Mouse (Mus musculus): ENCODE measurements around the gene Tmeff2. TPM values are rescaled to one million over a fixed set of nuclear protein-coding genes. Genes with fewer than 3 reads are reported as not detected.

Gene Tmeff2
- polyA plus RNA-seq, 1 experiment, result 0.55 TPM

DNA sequence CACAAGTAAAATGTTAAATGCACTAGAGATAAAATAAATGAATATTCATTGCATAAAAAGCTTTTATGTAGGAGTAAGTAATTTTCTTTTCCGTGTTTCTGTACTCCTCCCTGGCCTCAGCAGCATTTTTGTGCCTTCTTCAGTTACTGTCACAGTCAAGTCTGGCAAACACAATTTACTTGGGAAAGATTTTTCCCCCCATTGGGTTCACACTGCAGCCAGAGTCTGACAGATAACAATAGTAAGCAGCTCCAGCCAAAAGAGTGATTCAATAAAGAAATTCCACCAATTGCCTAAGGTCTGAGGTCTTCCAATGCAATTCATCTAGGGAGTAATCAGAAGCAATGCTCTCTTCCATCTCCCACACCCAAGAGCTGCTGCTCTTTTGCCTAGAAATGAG lies 48.1 kb downstream of the Tmeff2 start:
- H3K36me3 ChIP-seq (ENCODE audit: control insufficient read depth, insufficient read depth, low read length), result no peaks in the 10 kb centered on the region
- DNase-seq, result no peak
- H3K27ac ChIP-seq (ENCODE audit: control insufficient read depth, insufficient read depth, low read length), result no peak overlapping the region
- no peaks in the 10 kb centered on the region for H3K4me1 ChIP-seq (replicated peaks; ENCODE audit: control insufficient read depth, insufficient read depth, low read length)
- no peak overlapping the region for H3K4me3 ChIP-seq (ENCODE audit: control insufficient read depth, insufficient read depth, low read length)
- 84% methylated on average over 1 of the region's 1 CpGs for WGBS
- TF ChIP-seq CTCF (IDR thresholded peaks at IDR 0.05; ENCODE audit: borderline replicate concordance, control insufficient read depth, extremely low read depth, insufficient read depth, low read length, poor library complexity) (no peak), POLR2A (IDR thresholded peaks at IDR 0.05; ENCODE audit: control insufficient read depth, extremely low read depth, insufficient read depth, low read length, poor library complexity) (no peak)
- H3K27me3 ChIP-seq (ENCODE audit: control insufficient read depth, insufficient read depth, low read length), result no peaks in the 10 kb centered on the region

DNA sequence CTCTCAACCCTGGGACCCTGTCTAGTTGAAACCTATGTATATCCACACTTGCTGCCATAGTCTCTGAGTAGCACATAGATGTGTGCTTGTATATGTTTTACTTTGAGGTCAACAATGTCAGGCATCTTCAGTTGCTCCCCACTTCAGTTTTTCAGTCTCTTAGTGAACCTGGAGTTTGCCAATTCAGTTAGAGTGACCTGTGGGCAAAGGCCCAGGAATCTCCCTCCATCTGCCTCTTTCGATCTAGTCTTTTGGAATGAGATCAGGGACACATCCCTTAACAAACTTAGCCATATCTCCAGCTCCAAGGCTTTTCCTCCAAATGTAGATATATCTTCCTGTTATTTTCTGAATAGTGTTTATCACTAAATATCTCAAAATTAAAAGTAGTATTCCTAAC lies 58.4 kb downstream of the Tmeff2 start:
- H3K27ac ChIP-seq (ENCODE audit: control insufficient read depth, insufficient read depth, low read length), result no peak overlapping the region
- H3K36me3 ChIP-seq (ENCODE audit: control insufficient read depth, insufficient read depth, low read length), result no peaks in the 10 kb centered on the region
- WGBS, result 91% methylated on average over 1 of the region's 1 CpGs
- no peaks in the 10 kb centered on the region for H3K27me3 ChIP-seq (ENCODE audit: control insufficient read depth, insufficient read depth, low read length)
- TF ChIP-seq CTCF (IDR thresholded peaks at IDR 0.05; ENCODE audit: borderline replicate concordance, control insufficient read depth, extremely low read depth, insufficient read depth, low read length, poor library complexity) (no peak), POLR2A (IDR thresholded peaks at IDR 0.05; ENCODE audit: control insufficient read depth, extremely low read depth, insufficient read depth, low read length, poor library complexity) (no peak)
- H3K4me3 ChIP-seq (ENCODE audit: control insufficient read depth, insufficient read depth, low read length), result no peak overlapping the region
- DNase-seq, result no peak
- H3K4me1 ChIP-seq (replicated peaks; ENCODE audit: control insufficient read depth, insufficient read depth, low read length), result no peaks in the 10 kb centered on the region

DNA sequence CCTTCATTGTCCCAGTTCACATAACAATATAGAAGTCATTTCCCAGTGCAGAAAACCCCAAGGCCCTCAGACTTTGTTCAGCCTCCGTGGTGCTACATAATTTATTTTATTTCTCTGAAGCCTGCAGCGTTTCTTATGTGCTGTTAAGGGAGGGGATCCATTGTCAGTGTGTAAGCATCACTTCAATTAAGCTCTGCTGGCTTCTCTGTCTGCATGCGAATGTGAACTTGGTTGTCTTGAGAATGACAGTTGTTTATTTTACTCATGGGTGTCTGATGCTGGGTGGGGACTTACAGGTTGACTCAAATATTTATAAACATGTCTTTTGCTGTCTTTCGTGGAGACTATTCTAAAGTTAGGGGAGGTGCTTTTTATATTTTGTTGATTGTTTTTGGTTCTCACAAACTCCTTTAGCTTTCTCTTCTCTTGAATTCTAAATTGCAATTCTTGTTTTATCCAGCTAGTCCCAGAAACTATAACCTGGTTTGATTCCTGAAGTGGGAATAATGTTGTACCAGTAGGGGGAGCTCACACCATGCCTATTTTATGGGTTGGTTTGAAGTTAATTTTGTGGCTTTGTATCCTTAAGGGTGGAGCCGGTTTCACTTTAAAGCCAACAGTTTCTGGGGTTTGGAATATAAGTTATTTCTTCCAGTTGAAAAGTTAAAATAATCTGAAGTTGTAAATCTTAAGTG lies 61.7 kb downstream of the Tmeff2 start:
- no peak for TF ChIP-seq POLR2A (IDR thresholded peaks at IDR 0.05; ENCODE audit: control insufficient read depth, extremely low read depth, insufficient read depth, low read length, poor library complexity)
- no peak for TF ChIP-seq CTCF (IDR thresholded peaks at IDR 0.05; ENCODE audit: borderline replicate concordance, control insufficient read depth, extremely low read depth, insufficient read depth, low read length, poor library complexity)
- Histone ChIP-seq H3K4me3 (ENCODE audit: control insufficient read depth, insufficient read depth, low read length) (no peak overlapping the region), H3K27ac (ENCODE audit: control insufficient read depth, insufficient read depth, low read length) (no peak overlapping the region), H3K27me3 (ENCODE audit: control insufficient read depth, insufficient read depth, low read length) (no peaks in the 10 kb centered on the region), H3K36me3 (ENCODE audit: control insufficient read depth, insufficient read depth, low read length) (no peaks in the 10 kb centered on the region), H3K4me1 (replicated peaks; ENCODE audit: control insufficient read depth, insufficient read depth, low read length) (no peaks in the 10 kb centered on the region)
- 55% methylated on average over 5 of the region's 5 CpGs for WGBS
- DNase-seq, result peak; percentile 43

DNA sequence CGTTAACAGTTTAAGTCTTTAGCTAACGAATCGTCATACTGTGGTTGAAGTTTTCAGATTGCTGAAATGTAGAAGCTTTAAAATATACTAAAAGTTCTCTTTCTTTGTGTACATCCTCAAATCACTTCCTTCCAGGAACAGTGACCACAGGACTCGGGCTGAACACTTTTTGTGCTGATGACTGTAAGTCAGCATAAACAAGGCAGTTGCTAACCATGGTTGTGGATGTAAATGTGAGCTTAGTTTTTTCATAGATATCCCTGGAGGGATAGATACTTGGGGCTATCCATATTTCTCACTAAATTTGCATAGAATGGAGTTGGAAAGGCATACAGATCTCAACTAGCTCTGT lies 62.2 kb downstream of the Tmeff2 start:
- no peak for DNase-seq
- no peak overlapping the region for H3K27ac ChIP-seq (ENCODE audit: control insufficient read depth, insufficient read depth, low read length)
- H3K4me3 ChIP-seq (ENCODE audit: control insufficient read depth, insufficient read depth, low read length), result no peak overlapping the region
- no peaks in the 10 kb centered on the region for H3K36me3 ChIP-seq (ENCODE audit: control insufficient read depth, insufficient read depth, low read length)
- H3K27me3 ChIP-seq (ENCODE audit: control insufficient read depth, insufficient read depth, low read length), result no peaks in the 10 kb centered on the region
- 4% methylated on average over 4 of the region's 4 CpGs for WGBS
- no peaks in the 10 kb centered on the region for H3K4me1 ChIP-seq (replicated peaks; ENCODE audit: control insufficient read depth, insufficient read depth, low read length)
- TF ChIP-seq CTCF (IDR thresholded peaks at IDR 0.05; ENCODE audit: borderline replicate concordance, control insufficient read depth, extremely low read depth, insufficient read depth, low read length, poor library complexity) (no peak), POLR2A (IDR thresholded peaks at IDR 0.05; ENCODE audit: control insufficient read depth, extremely low read depth, insufficient read depth, low read length, poor library complexity) (no peak)

DNA sequence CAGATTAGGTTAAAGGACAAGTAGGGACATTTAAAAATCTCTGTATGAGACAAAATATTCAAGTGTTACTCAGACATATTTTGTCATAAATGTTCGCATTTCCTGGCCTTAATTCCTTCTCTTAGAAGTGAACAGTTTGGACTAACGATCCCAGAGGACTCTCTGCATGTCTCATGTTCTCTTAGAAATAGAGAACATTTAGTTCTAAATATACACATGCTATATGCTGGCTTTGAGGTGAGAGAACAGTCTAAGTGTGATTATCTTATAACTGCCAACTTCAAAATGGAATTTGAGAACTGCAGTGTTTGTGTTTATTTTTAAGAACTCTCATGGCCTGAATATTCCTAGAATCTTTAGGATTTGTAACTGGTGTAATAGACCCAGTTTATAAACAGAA lies 69.2 kb downstream of the Tmeff2 start:
- WGBS, result 91% methylated on average over 2 of the region's 2 CpGs
- Histone ChIP-seq H3K36me3 (ENCODE audit: control insufficient read depth, insufficient read depth, low read length) (no peaks in the 10 kb centered on the region), H3K27me3 (ENCODE audit: control insufficient read depth, insufficient read depth, low read length) (no peaks in the 10 kb centered on the region), H3K4me3 (ENCODE audit: control insufficient read depth, insufficient read depth, low read length) (no peak overlapping the region), H3K4me1 (replicated peaks; ENCODE audit: control insufficient read depth, insufficient read depth, low read length) (no peaks in the 10 kb centered on the region), H3K27ac (ENCODE audit: control insufficient read depth, insufficient read depth, low read length) (no peak overlapping the region)
- no peak for DNase-seq
- TF ChIP-seq CTCF (IDR thresholded peaks at IDR 0.05; ENCODE audit: borderline replicate concordance, control insufficient read depth, extremely low read depth, insufficient read depth, low read length, poor library complexity) (no peak), POLR2A (IDR thresholded peaks at IDR 0.05; ENCODE audit: control insufficient read depth, extremely low read depth, insufficient read depth, low read length, poor library complexity) (no peak)

DNA sequence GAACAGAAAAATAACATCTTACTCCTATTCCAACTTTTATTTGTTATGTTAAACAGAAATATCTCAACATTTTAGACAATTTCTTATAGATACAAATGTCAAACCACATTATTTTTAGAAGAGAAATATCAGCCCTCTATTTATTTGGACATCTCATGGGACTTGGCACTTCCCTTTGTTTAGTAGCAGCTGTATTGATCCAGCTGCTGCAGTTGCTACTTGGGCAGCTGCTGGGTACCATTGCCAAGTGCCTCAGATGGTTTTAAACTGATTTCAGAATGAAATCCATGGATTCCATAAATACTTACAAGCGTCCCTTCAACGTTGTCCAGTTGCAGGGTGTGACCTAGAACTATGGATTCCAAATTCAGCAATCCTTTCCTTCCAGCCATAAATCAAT lies 70.4 kb downstream of the Tmeff2 start:
- no peaks in the 10 kb centered on the region for H3K36me3 ChIP-seq (ENCODE audit: control insufficient read depth, insufficient read depth, low read length)
- no peak for TF ChIP-seq CTCF (IDR thresholded peaks at IDR 0.05; ENCODE audit: borderline replicate concordance, control insufficient read depth, extremely low read depth, insufficient read depth, low read length, poor library complexity)
- TF ChIP-seq POLR2A (IDR thresholded peaks at IDR 0.05; ENCODE audit: control insufficient read depth, extremely low read depth, insufficient read depth, low read length, poor library complexity), result no peak
- 86% methylated on average over 2 of the region's 2 CpGs for WGBS

More for the DNA sequence above, 70.4 kb downstream of the Tmeff2 start:
- Histone ChIP-seq H3K4me1 (replicated peaks; ENCODE audit: control insufficient read depth, insufficient read depth, low read length) (no peaks in the 10 kb centered on the region), H3K27ac (ENCODE audit: control insufficient read depth, insufficient read depth, low read length) (no peak overlapping the region), H3K27me3 (ENCODE audit: control insufficient read depth, insufficient read depth, low read length) (no peaks in the 10 kb centered on the region), H3K4me3 (ENCODE audit: control insufficient read depth, insufficient read depth, low read length) (no peak overlapping the region)
- no peak for DNase-seq
